Mouse (Mus musculus) erythroblast, embryonic 14.5 days (primary cell): Measurements from ENCODE around the gene Rab5c.

Experiments used
- GATA1 ChIP-seq: IDR thresholded peaks from 2 replicates; pipeline ENCODE4 v1.6.1; 2012; ENCODE audit warnings: low read length, inconsistent platforms, mixed read lengths
- TAL1 ChIP-seq: IDR thresholded peaks from 3 replicates; pipeline ENCODE4 v1.6.1; 2012; ENCODE audit warnings: low read length, inconsistent platforms, mixed read lengths

DNA sequence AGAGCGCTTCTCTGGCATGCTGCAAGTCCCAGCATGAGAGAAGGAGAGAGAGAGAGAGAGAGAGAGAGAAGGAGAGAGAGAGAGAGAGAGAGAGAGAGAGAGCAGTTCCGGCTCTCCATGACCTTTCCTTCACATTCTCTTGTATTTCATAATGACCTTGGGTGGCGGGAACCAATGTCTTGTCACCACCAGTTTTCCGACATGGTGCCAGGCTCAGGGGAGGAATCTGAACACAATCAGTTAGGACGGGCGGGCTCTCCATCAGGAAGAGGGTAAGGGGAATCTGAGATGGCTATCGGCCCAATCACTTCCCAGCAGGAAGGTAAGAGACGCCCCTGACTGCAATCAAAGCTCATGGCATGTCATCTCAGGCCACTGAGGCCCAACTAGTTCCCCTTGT, 42.2 kb upstream of the Rab5c start:
- TF ChIP-seq GATA1 (no peak), TAL1 (no peak)
